Mouse (Mus musculus) heart, adult 2 months (tissue): ENCODE data around the gene Gsk3b.

Experiments used
- CTCF ChIP-seq: fragments of 200-600 bp; IDR thresholded peaks from 2 replicates; pipeline ENCODE4 v1.8.1; 2022; ENCODE audit warnings: antibody characterized with exemption, mild to moderate bottlenecking, moderate library complexity
- POLR2A ChIP-seq: fragments of 200-500 bp; IDR thresholded peaks from 2 replicates; pipeline ENCODE4 v1.6.1; 2011; ENCODE audit warnings: mild to moderate bottlenecking, low read depth, low read length, control low read depth; ENCODE audit not compliant: insufficient read depth

- no peak for TF ChIP-seq CTCF
- TF ChIP-seq POLR2A: no peak
These were observed 185.9 kb downstream of the Gsk3b start for GRCm38 (mm10) chr16:38274737-38275136.
